Mouse (Mus musculus) CH12.LX (cell line): ENCODE measurements around the gene Arl9. TPM values are rescaled to one million over a fixed set of nuclear protein-coding genes. Genes with fewer than 3 reads are reported as not detected.

Experiments used
- DNase-seq: peaks from one replicate; pipeline ENCODE4 v3.0.0-alpha.2; 2013; ENCODE audit errors: extremely low read depth
- H3K27ac ChIP-seq: 2 replicates; pipeline ENCODE4 v1.5.1; 2012; ENCODE audit warnings: low read depth, mild to moderate bottlenecking, control low read depth, moderate library complexity; ENCODE audit not compliant: insufficient read depth
- H3K27me3 ChIP-seq: replicated peaks from 2 replicates; pipeline ENCODE3; 2012; ENCODE audit warnings: inconsistent platforms
- H3K36me3 ChIP-seq, 2 experiments: replicated peaks in 1 of 2; 2 replicates each; pipeline versions ENCODE3 to v1.6.1; 2012; ENCODE audit warnings: inconsistent platforms in 1 of 2, low read length in 1 of 2, mild to moderate bottlenecking in 1 of 2, mixed read lengths in 1 of 2, moderate library complexity in 1 of 2; ENCODE audit not compliant: control insufficient read depth in 1 of 2, insufficient read depth in 1 of 2
- H3K4me1 ChIP-seq, 2 experiments: 2 replicates each; pipeline ENCODE4 v1.6.1; 2012; ENCODE audit warnings: inconsistent platforms in 1 of 2, moderate library complexity in 1 of 2; ENCODE audit not compliant: insufficient read depth in 2 of 2, control insufficient read depth in 1 of 2
- H3K4me2 ChIP-seq: 2 replicates; pipeline ENCODE4 v1.6.1; 2012; ENCODE audit warnings: low read depth, mild to moderate bottlenecking, control low read depth; ENCODE audit not compliant: poor library complexity, insufficient read depth, severe bottlenecking
- H3K4me3 ChIP-seq, 3 experiments: fragments of 150-350 bp in 1 of 3; sonication (generic) in 1 of 3; replicated peaks in 1 of 3; 2 replicates each; pipeline versions ENCODE3 to v1.5.1; 2011 to 2012; ENCODE audit warnings: low read depth in 2 of 3, low read length in 2 of 3, mild to moderate bottlenecking in 2 of 3, moderate library complexity in 2 of 3, control low read depth in 1 of 3, improper control_type of control experiment in 1 of 3, inconsistent platforms in 1 of 3, mixed read lengths in 1 of 3; ENCODE audit not compliant: poor library complexity in 1 of 3
- H3K79me2 ChIP-seq: replicated peaks from 2 replicates; pipeline ENCODE4 v1.6.1; 2012; ENCODE audit warnings: mild to moderate bottlenecking, moderate library complexity; ENCODE audit not compliant: control insufficient read depth, poor library complexity, insufficient read depth, severe bottlenecking; ENCODE audit errors: extremely low read depth
- H3K9ac ChIP-seq: 2 replicates; pipeline ENCODE4 v1.6.1; 2012; ENCODE audit warnings: low read depth, mild to moderate bottlenecking, control low read depth, moderate library complexity; ENCODE audit not compliant: insufficient read depth
- H3K9me3 ChIP-seq: replicated peaks from 2 replicates; pipeline ENCODE3; 2012; ENCODE audit warnings: low read length, inconsistent platforms, mixed read lengths
- BHLHE40 ChIP-seq: IDR thresholded peaks from 2 replicates; pipeline ENCODE4 v1.6.1; 2011; ENCODE audit warnings: mild to moderate bottlenecking, low read depth, low read length, improper control_type of control experiment
- CHD2 ChIP-seq: IDR thresholded peaks from 2 replicates; pipeline ENCODE4 v1.6.1; 2011; ENCODE audit warnings: low read length, improper control_type of control experiment
- E2F4 ChIP-seq: IDR thresholded peaks from 2 replicates; pipeline ENCODE4 v1.6.1; 2011; ENCODE audit warnings: low read depth, low read length, improper control_type of control experiment; ENCODE audit not compliant: insufficient replicate concordance
- ELF1 ChIP-seq: IDR thresholded peaks from 2 replicates; pipeline ENCODE4 v1.6.1; 2014; ENCODE audit warnings: low read depth, mild to moderate bottlenecking, inconsistent platforms, low read length, improper control_type of control experiment
- EP300 ChIP-seq: IDR thresholded peaks from 2 replicates; pipeline ENCODE4 v1.6.1; 2011; ENCODE audit warnings: low read length, improper control_type of control experiment
- GABPA ChIP-seq: IDR thresholded peaks from 2 replicates; pipeline ENCODE4 v1.6.1; 2012; ENCODE audit warnings: low read depth, low read length, improper control_type of control experiment, inconsistent platforms; ENCODE audit not compliant: insufficient replicate concordance
- HCFC1 ChIP-seq: IDR thresholded peaks from 2 replicates; pipeline ENCODE4 v1.6.1; 2012; ENCODE audit warnings: low read depth, mild to moderate bottlenecking, inconsistent platforms, low read length, improper control_type of control experiment
- IRF4 ChIP-seq: IDR thresholded peaks from 2 replicates; pipeline ENCODE4 v1.6.1; 2014; ENCODE audit warnings: low read depth, mild to moderate bottlenecking, inconsistent platforms, low read length, improper control_type of control experiment
- JUN ChIP-seq: IDR thresholded peaks from 2 replicates; pipeline ENCODE4 v1.6.1; 2011; ENCODE audit warnings: low read depth, mild to moderate bottlenecking, low read length, improper control_type of control experiment, moderate library complexity; ENCODE audit not compliant: insufficient read depth
- JUND ChIP-seq: conservative IDR thresholded peaks from 2 replicates; pipeline ENCODE4 v1.6.1; 2011; ENCODE audit warnings: low read depth, low read length, improper control_type of control experiment
- MAFK ChIP-seq: IDR thresholded peaks from 2 replicates; pipeline ENCODE4 v1.6.1; 2011; ENCODE audit warnings: low read length, improper control_type of control experiment; ENCODE audit not compliant: insufficient replicate concordance
- MAX ChIP-seq: IDR thresholded peaks from 2 replicates; pipeline ENCODE4 v1.6.1; 2011; ENCODE audit warnings: low read length, improper control_type of control experiment
- MAZ ChIP-seq: IDR thresholded peaks from 2 replicates; pipeline ENCODE4 v1.6.1; 2012; ENCODE audit warnings: low read depth, mild to moderate bottlenecking, inconsistent platforms, low read length, improper control_type of control experiment, moderate library complexity
- MYC ChIP-seq: IDR thresholded peaks from 2 replicates; pipeline ENCODE4 v1.6.1; 2011; ENCODE audit warnings: low read depth, mild to moderate bottlenecking, improper control_type of control experiment, low read length
- NELFE ChIP-seq: IDR thresholded peaks from 2 replicates; pipeline ENCODE4 v1.6.1; 2011; ENCODE audit warnings: low read depth, low read length, improper control_type of control experiment
- PAX5 ChIP-seq: IDR thresholded peaks from 2 replicates; pipeline ENCODE4 v1.6.1; 2012; ENCODE audit warnings: low read length, inconsistent platforms, mixed read lengths
- POLR2A ChIP-seq: IDR thresholded peaks from 2 replicates; pipeline ENCODE4 v1.6.1; 2011; ENCODE audit warnings: low read depth, mild to moderate bottlenecking, improper control_type of control experiment, low read length
- POLR2AphosphoS2 ChIP-seq: IDR thresholded peaks from 2 replicates; pipeline ENCODE4 v1.6.1; 2011; ENCODE audit warnings: low read depth, low read length, improper control_type of control experiment
- RAD21 ChIP-seq: IDR thresholded peaks from 2 replicates; pipeline ENCODE4 v1.6.1; 2011; ENCODE audit warnings: low read depth, mild to moderate bottlenecking, low read length, improper control_type of control experiment, moderate library complexity
- RCOR1 ChIP-seq: conservative IDR thresholded peaks from 2 replicates; pipeline ENCODE4 v1.6.1; 2012; ENCODE audit warnings: low read depth, mild to moderate bottlenecking, inconsistent platforms, low read length, improper control_type of control experiment
- SIN3A ChIP-seq: IDR thresholded peaks from 2 replicates; pipeline ENCODE4 v1.6.1; 2012; ENCODE audit warnings: low read length, improper control_type of control experiment, inconsistent platforms
- SMC3 ChIP-seq: IDR thresholded peaks from 2 replicates; pipeline ENCODE4 v1.6.1; 2011; ENCODE audit warnings: low read depth, low read length, improper control_type of control experiment
- TBP ChIP-seq: conservative IDR thresholded peaks from 2 replicates; pipeline ENCODE4 v1.6.1; 2011; ENCODE audit warnings: low read depth, low read length, improper control_type of control experiment
- TCF12 ChIP-seq: IDR thresholded peaks from 2 replicates; pipeline ENCODE4 v1.6.1; 2014; ENCODE audit warnings: low read depth, mild to moderate bottlenecking, inconsistent platforms, low read length, improper control_type of control experiment
- UBTF ChIP-seq: IDR thresholded peaks from 2 replicates; pipeline ENCODE4 v1.6.1; 2012; ENCODE audit warnings: low read depth, mild to moderate bottlenecking, inconsistent platforms, low read length, improper control_type of control experiment, moderate library complexity
- USF1 ChIP-seq: IDR thresholded peaks from 2 replicates; pipeline ENCODE4 v1.6.1; 2014; ENCODE audit warnings: low read depth, mild to moderate bottlenecking, inconsistent platforms, low read length, improper control_type of control experiment
- USF2 ChIP-seq: conservative IDR thresholded peaks from 2 replicates; pipeline ENCODE4 v1.6.1; 2011; ENCODE audit warnings: low read depth, low read length, improper control_type of control experiment
- ZKSCAN1 ChIP-seq: IDR thresholded peaks from 2 replicates; pipeline ENCODE4 v1.6.1; 2012; ENCODE audit warnings: low read depth, inconsistent platforms, low read length, improper control_type of control experiment, borderline replicate concordance
- ZMIZ1 ChIP-seq: IDR thresholded peaks from 2 replicates; pipeline ENCODE4 v1.6.1; 2012; ENCODE audit warnings: low read depth, mild to moderate bottlenecking, inconsistent platforms, low read length, improper control_type of control experiment
- ZNF384 ChIP-seq: IDR thresholded peaks from 2 replicates; pipeline ENCODE4 v1.6.1; 2012; ENCODE audit warnings: low read depth, low read length, improper control_type of control experiment, inconsistent platforms
- dilution Hi-C: fragments of 300-500 bp; cut with MboI; formaldehyde crosslinking; loops from 2 replicates; pipeline ENCODE4 v1.14.3; 2020; ENCODE audit warnings: low sequenced_read_pairs; ENCODE audit not compliant: extremely low pct_unique_long_range_greater_than_20kb, extremely low pct_ligation_motif_present
- in situ Hi-C: fragments of 300-500 bp; cut with MboI; formaldehyde crosslinking; loops from 3 replicates; pipeline ENCODE4 v1.14.3; 2019; ENCODE audit warnings: low sequenced_read_pairs, low pct_ligation_motif_present, low pct_unique_long_range_greater_than_20kb, mixed read lengths
- polyA plus RNA-seq: library from polyadenylated mRNA; unstranded; fragments of >175 nt; gene quantifications from 2 replicates; pipeline ENCODE4 v1.2.1, GENCODE M21; 2012; ENCODE audit warnings: low read depth; ENCODE audit not compliant: insufficient read length
- total RNA-seq, 2 experiments: library from RNA; depleted of rRNA; stranded (reverse); fragments of 300-350 nt in 1 of 2; fragments of >200 nt in 1 of 2; gene quantifications; 2 replicates each; pipeline ENCODE4 v1.2.3; 2012 to 2014

The Arl9 gene
- total and polyA plus RNA-seq, 3 experiments, result 0.38 to 2.6 (median 1.4) TPM

- in situ Hi-C loops, result no loop called here
- Histone ChIP-seq H3K4me1 (peaks cover 2 to 3% of the 10 kb centered on the region in 2 experiments; a peak in 2 of 4 replicates), H3K79me2 (no peaks in the 10 kb centered on the region), H3K4me3 (no peak overlapping the region), H3K27me3 (no peaks in the 10 kb centered on the region), H3K9ac (no peak overlapping the region)
- DNase-seq, result no peak
- TF ChIP-seq SMC3 (no peak), USF1 (no peak), EP300 (no peak), TCF12 (no peak), UBTF (no peak), IRF4 (no peak), USF2 (no peak), BHLHE40 (no peak), JUN (no peak), GABPA (no peak), MYC (no peak), CHD2 (no peak), RCOR1 (no peak), RAD21 (no peak), PAX5 (no peak), MAFK (no peak), E2F4 (no peak)
- TF ChIP-seq, all 38 proteins: peak for 0
- Histone ChIP-seq H3K36me3 (no peaks in the 10 kb centered on the region), H3K27ac (no peak overlapping the region), H3K4me2 (no peak overlapping the region), H3K9me3 (no peaks in the 10 kb centered on the region)
- dilution Hi-C loops, result no loop called here
Measured at GRCm38 (mm10) chr5:77044362-77044761, 40.5 kb downstream of the Arl9 start.

GRCm38 (mm10) chr5:77052616-77053015 is 48.8 kb downstream of the Arl9 start:
- H3K27me3 ChIP-seq, result no peaks in the 10 kb centered on the region
- no peaks in the 10 kb centered on the region for H3K36me3 ChIP-seq
- H3K4me2 ChIP-seq, result no peak overlapping the region
- no peak overlapping the region for H3K4me3 ChIP-seq
- H3K9me3 ChIP-seq, result no peaks in the 10 kb centered on the region
- in situ Hi-C loops (no loop called here), dilution Hi-C loops (no loop called here)
- TF ChIP-seq POLR2AphosphoS2, result no peak
- TF ChIP-seq SMC3, result no peak
- TF ChIP-seq HCFC1, result no peak
- TF ChIP-seq ZKSCAN1, result no peak
- TF ChIP-seq POLR2A, result no peak
- TF ChIP-seq EP300, result no peak
- TF ChIP-seq E2F4, result no peak
- TF ChIP-seq JUN, result no peak
- no peak for TF ChIP-seq CHD2
- no peak for TF ChIP-seq RAD21
- no peak for TF ChIP-seq ZNF384
- TF ChIP-seq JUND, result no peak
- no peak for TF ChIP-seq RCOR1
- TF ChIP-seq ZMIZ1, result no peak
- no peak for TF ChIP-seq SIN3A
- no peak for TF ChIP-seq NELFE
- TF ChIP-seq MAX, result no peak
- TF ChIP-seq ELF1, result no peak
- no peak for TF ChIP-seq TBP
- no peak for TF ChIP-seq MAZ
- no peak for DNase-seq
- H3K27ac ChIP-seq, result no peak overlapping the region
- H3K4me1 ChIP-seq, result peaks cover under 1% of the 10 kb centered on the region in 2 experiments; a peak in 2 of 4 replicates
- no peak overlapping the region for H3K9ac ChIP-seq
- no peaks in the 10 kb centered on the region for H3K79me2 ChIP-seq
